Mouse (Mus musculus): ENCODE measurements around the gene Gbf1.

- TF ChIP-seq CTCF (IDR thresholded peaks at IDR 0.05; ENCODE audit: extremely low read depth, insufficient read depth, low read length), result no peak
- TF ChIP-seq POLR2A (IDR thresholded peaks at IDR 0.05; ENCODE audit: extremely low read depth, insufficient read depth, low read length), result no peak
Measured at GRCm38 (mm10) chr19:46331936-46332335, 179.6 kb downstream of the Gbf1 start.

Measured in cortical plate, adult 2 months (tissue).